Mouse (Mus musculus): ENCODE data around the gene Chst11. TPM values are rescaled to one million over a fixed set of nuclear protein-coding genes. Genes with fewer than 3 reads are reported as not detected.

Gene Chst11
- polyA plus RNA-seq, 1 experiment, result 12.6 TPM

GRCm38 (mm10) chr10:83022616-83023015 is 37.3 kb downstream of the Chst11 start:
- H3K4me3 ChIP-seq (replicated peaks; ENCODE audit: extremely low read depth, low read depth, low read length), result no peak overlapping the region
- 98% methylated on average over 1 of the region's 1 CpGs for WGBS
- no peak for DNase-seq
- no peak for TF ChIP-seq POLR2A (IDR thresholded peaks at IDR 0.05; ENCODE audit: borderline replicate concordance, extremely low read depth, low read depth, low read length)
- TF ChIP-seq CTCF (IDR thresholded peaks at IDR 0.05; ENCODE audit: insufficient read depth, low read length), result no peak
- H3K4me1 ChIP-seq (ENCODE audit: control insufficient read depth, insufficient read depth, low read length), result no peaks in the 10 kb centered on the region

GRCm38 (mm10) chr10:83026174-83026573 is 40.9 kb downstream of the Chst11 start:
- DNase-seq, result no peak
- TF ChIP-seq POLR2A (IDR thresholded peaks at IDR 0.05; ENCODE audit: borderline replicate concordance, extremely low read depth, low read depth, low read length) (no peak), CTCF (IDR thresholded peaks at IDR 0.05; ENCODE audit: insufficient read depth, low read length) (no peak)
- no peaks in the 10 kb centered on the region for H3K4me1 ChIP-seq (ENCODE audit: control insufficient read depth, insufficient read depth, low read length)
- no peak overlapping the region for H3K4me3 ChIP-seq (replicated peaks; ENCODE audit: extremely low read depth, low read depth, low read length)
- WGBS, result 86% methylated on average over 5 of the region's 5 CpGs

- no peak for DNase-seq
- H3K4me3 ChIP-seq (replicated peaks; ENCODE audit: extremely low read depth, low read depth, low read length), result no peak overlapping the region
- WGBS, result 69% methylated on average over 6 of the region's 6 CpGs
These were observed 42.4 kb downstream of the Chst11 start for GRCm38 (mm10) chr10:83027673-83028072.

GRCm38 (mm10) chr10:83030103-83030661 is 44.9 kb downstream of the Chst11 start:
- TF ChIP-seq POLR2A (IDR thresholded peaks at IDR 0.05; ENCODE audit: borderline replicate concordance, extremely low read depth, low read depth, low read length), result no peak
- TF ChIP-seq CTCF (IDR thresholded peaks at IDR 0.05; ENCODE audit: insufficient read depth, low read length), result no peak
- no peak overlapping the region for H3K4me3 ChIP-seq (replicated peaks; ENCODE audit: extremely low read depth, low read depth, low read length)
- 68% methylated on average over 5 of the region's 5 CpGs for WGBS

More at GRCm38 (mm10) chr10:83027673-83028072, 42.4 kb downstream of the Chst11 start:
- peaks cover 4% of the 10 kb centered on the region; the same call in 1 of the 2 replicates for H3K4me1 ChIP-seq (ENCODE audit: control insufficient read depth, insufficient read depth, low read length)
- TF ChIP-seq CTCF (IDR thresholded peaks at IDR 0.05; ENCODE audit: insufficient read depth, low read length) (no peak), POLR2A (IDR thresholded peaks at IDR 0.05; ENCODE audit: borderline replicate concordance, extremely low read depth, low read depth, low read length) (no peak)

GRCm38 (mm10) chr10:83030928-83031327 is 45.6 kb downstream of the Chst11 start:
- 56% methylated on average over 6 of the region's 6 CpGs for WGBS
- no peak for DNase-seq
- TF ChIP-seq CTCF (IDR thresholded peaks at IDR 0.05; ENCODE audit: insufficient read depth, low read length) (no peak), POLR2A (IDR thresholded peaks at IDR 0.05; ENCODE audit: borderline replicate concordance, extremely low read depth, low read depth, low read length) (no peak)

More at GRCm38 (mm10) chr10:83030103-83030661, 44.9 kb downstream of the Chst11 start:
- H3K4me1 ChIP-seq (ENCODE audit: control insufficient read depth, insufficient read depth, low read length), result peaks cover 4% of the 10 kb centered on the region; the same call in 1 of the 2 replicates
- DNase-seq, result no peak

GRCm38 (mm10) chr10:83031561-83031960 is 46.3 kb downstream of the Chst11 start:
- Histone ChIP-seq H3K4me3 (replicated peaks; ENCODE audit: extremely low read depth, low read depth, low read length) (no peak overlapping the region), H3K4me1 (ENCODE audit: control insufficient read depth, insufficient read depth, low read length) (peaks cover 4% of the 10 kb centered on the region; the same call in 1 of the 2 replicates)
- TF ChIP-seq CTCF (IDR thresholded peaks at IDR 0.05; ENCODE audit: insufficient read depth, low read length) (no peak), POLR2A (IDR thresholded peaks at IDR 0.05; ENCODE audit: borderline replicate concordance, extremely low read depth, low read depth, low read length) (no peak)
- no peak for DNase-seq
- 43% methylated on average over 4 of the region's 4 CpGs for WGBS

More at GRCm38 (mm10) chr10:83030928-83031327, 45.6 kb downstream of the Chst11 start:
- Histone ChIP-seq H3K4me3 (replicated peaks; ENCODE audit: extremely low read depth, low read depth, low read length) (no peak overlapping the region), H3K4me1 (ENCODE audit: control insufficient read depth, insufficient read depth, low read length) (peaks cover 4% of the 10 kb centered on the region; the same call in 1 of the 2 replicates)

- 59% methylated on average over 10 of the region's 10 CpGs for WGBS
- no peak overlapping the region for H3K4me3 ChIP-seq (replicated peaks; ENCODE audit: extremely low read depth, low read depth, low read length)
- peaks cover 4% of the 10 kb centered on the region; the same call in 1 of the 2 replicates for H3K4me1 ChIP-seq (ENCODE audit: control insufficient read depth, insufficient read depth, low read length)
- DNase-seq, result no peak
- no peak for TF ChIP-seq CTCF (IDR thresholded peaks at IDR 0.05; ENCODE audit: insufficient read depth, low read length)
- TF ChIP-seq POLR2A (IDR thresholded peaks at IDR 0.05; ENCODE audit: borderline replicate concordance, extremely low read depth, low read depth, low read length), result no peak
These were observed 47.3 kb downstream of the Chst11 start for GRCm38 (mm10) chr10:83032559-83032958.

- DNase-seq, result no peak
- TF ChIP-seq POLR2A (IDR thresholded peaks at IDR 0.05; ENCODE audit: borderline replicate concordance, extremely low read depth, low read depth, low read length) (no peak), CTCF (IDR thresholded peaks at IDR 0.05; ENCODE audit: insufficient read depth, low read length) (no peak)
- 85% methylated on average over 20 of the region's 20 CpGs for WGBS
- H3K4me3 ChIP-seq (replicated peaks; ENCODE audit: extremely low read depth, low read depth, low read length), result no peak overlapping the region
- H3K4me1 ChIP-seq (ENCODE audit: control insufficient read depth, insufficient read depth, low read length), result peaks cover 2% of the 10 kb centered on the region
These were observed 51.2 kb downstream of the Chst11 start for GRCm38 (mm10) chr10:83036340-83037045.

GRCm38 (mm10) chr10:83038166-83038565 is 52.9 kb downstream of the Chst11 start:
- Histone ChIP-seq H3K4me1 (ENCODE audit: control insufficient read depth, insufficient read depth, low read length) (peaks cover 3% of the 10 kb centered on the region; the same call in 1 of the 2 replicates), H3K4me3 (replicated peaks; ENCODE audit: extremely low read depth, low read depth, low read length) (no peak overlapping the region)
- TF ChIP-seq CTCF (IDR thresholded peaks at IDR 0.05; ENCODE audit: insufficient read depth, low read length) (no peak), POLR2A (IDR thresholded peaks at IDR 0.05; ENCODE audit: borderline replicate concordance, extremely low read depth, low read depth, low read length) (no peak)
- 86% methylated on average over 9 of the region's 9 CpGs for WGBS
- DNase-seq, result no peak
